Mouse (Mus musculus) adrenal gland, adult 10 weeks (tissue): ENCODE data around the gene Hmgb2. TPM values are rescaled to one million over a fixed set of nuclear protein-coding genes. Genes with fewer than 3 reads are reported as not detected.

Experiments used
- polyA plus RNA-seq: library from polyadenylated mRNA; stranded (reverse); fragments of 350-450 nt; fragmentation: Illumina TruSeq; extraction: RNeasy Lipid Tissue Mini Kit (QIAGEN cat#74804); gene quantifications from one replicate; pipeline ENCODE4 v1.2.3, GENCODE M21; 2014; ENCODE audit warnings: low read depth, low replicate concordance

Gene Hmgb2
- 13.5 TPM for polyA plus RNA-seq

DNA sequence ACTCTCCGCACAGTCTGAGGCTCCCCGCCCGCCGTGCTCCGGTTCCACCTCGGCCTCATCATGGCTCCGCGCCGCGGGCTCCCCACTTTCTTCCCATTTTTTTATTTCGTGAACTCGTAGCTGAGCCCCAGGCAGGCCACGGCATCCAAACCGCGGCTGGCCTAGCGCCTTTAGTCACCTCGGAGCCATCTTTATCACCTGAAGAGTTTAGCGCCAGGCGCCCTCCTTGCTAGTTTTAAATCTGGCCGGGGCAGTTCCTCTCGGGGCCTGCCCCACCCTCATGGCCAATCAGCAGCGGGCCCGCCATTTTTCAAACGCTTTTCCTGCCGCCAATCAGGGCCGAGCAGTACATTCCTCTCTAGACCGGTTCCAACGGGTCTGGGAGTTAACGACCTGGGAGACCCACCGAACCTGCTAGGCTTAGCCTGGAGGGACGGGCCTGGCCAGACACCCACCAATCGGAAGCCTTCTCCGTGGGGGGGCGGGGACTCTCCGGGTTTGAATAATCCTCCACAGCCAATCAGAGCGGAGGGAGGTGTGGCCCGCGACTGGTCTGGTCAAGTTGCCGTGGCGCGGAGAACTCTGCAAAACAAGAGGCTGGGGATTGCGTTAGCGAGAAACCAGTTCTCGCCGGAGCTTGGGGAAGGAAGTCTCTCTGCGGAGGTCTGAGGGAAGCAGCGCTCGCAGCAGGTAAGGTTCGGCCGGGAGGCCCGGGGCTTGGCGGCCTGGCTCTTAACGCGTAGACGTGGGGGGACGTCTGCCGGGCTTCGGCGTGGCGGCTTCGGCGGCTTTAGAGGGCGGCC is at the start of gene Hmgb2:
Gene Hmgb2 (plus strand): TSS at position 592 of the 803 bp plus-strand sequence.

DNA sequence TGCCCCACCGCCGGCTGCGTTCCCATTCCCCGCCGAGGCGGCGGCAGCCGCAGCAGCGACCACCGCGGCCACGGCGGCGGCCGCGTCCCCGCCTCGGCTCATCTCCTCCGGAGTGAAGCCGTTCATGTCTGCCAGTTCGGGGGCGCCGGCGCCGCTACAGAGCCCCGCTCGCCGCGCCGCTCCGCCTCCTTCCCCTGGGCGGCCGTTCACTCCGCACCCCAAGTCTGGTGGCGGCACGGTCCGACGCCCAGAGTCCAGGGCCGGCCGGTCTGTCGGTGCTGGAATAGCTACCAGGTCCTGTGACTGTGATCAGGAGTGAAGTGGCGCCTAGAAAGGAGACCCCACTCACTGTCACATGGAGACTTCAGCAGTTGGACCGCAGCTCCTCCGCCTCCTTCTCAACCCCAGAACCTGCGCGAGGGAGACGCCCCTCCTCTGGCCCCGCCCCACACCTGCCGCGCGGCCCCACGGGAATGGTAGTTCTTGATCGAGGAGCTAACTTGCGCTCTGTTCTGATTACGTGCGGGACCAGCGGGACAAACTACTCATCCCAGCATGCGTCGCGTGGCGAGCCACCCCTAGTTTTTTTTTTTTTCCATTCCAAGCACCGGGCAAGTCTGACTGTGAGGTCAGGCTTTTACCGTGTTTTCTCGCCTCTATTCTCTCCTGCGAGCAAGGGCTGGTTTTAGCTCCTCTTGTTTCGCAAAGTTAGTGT is 24.1 kb upstream of the Hmgb2 start, which contains the start of gene Sap30:
Gene Sap30 (minus strand): TSS at position 420 of the 715 bp plus-strand sequence.

Other genes with a start within 250 kb of the Hmgb2 start
- gene Hand2, start 190.9 kb upstream of the Hmgb2 start, polyA plus RNA-seq: 18.0 TPM
- 0.99 TPM for gene Scrg1, start 56.0 kb upstream of the Hmgb2 start, polyA plus RNA-seq
- gene Sap30, start 24.0 kb upstream of the Hmgb2 start, polyA plus RNA-seq: 19.7 TPM
- gene Galnt7, start 141.1 kb downstream of the Hmgb2 start, polyA plus RNA-seq: 37.2 TPM